Mouse (Mus musculus): ENCODE results near the gene Rbms3. TPM values are rescaled to one million over a fixed set of nuclear protein-coding genes. Genes with fewer than 3 reads are reported as not detected.

The Rbms3 gene
- total and polyA plus RNA-seq, 2 experiments, result 2.4 to 4.0 TPM

- no peaks in the 10 kb centered on the region for H3K36me3 ChIP-seq (ENCODE audit: control insufficient read depth, insufficient read depth, low read length)
- H3K79me2 ChIP-seq (ENCODE audit: control insufficient read depth, insufficient read depth, low read length), result no peaks in the 10 kb centered on the region
- no peak overlapping the region for H3K27ac ChIP-seq (replicated peaks; ENCODE audit: insufficient read depth, low read depth, low read length)
- H3K27me3 ChIP-seq (ENCODE audit: control insufficient read depth, insufficient read depth, low read length), result no peaks in the 10 kb centered on the region
- H3K9ac ChIP-seq (ENCODE audit: low read depth, low read length), result no peak overlapping the region
- H3K4me1 ChIP-seq (ENCODE audit: control insufficient read depth, insufficient read depth, low read length), result no peaks in the 10 kb centered on the region
- TF ChIP-seq POLR2A (IDR thresholded peaks at IDR 0.05; ENCODE audit: extremely low read depth, insufficient read depth, low read length) (no peak), CTCF (IDR thresholded peaks at IDR 0.05; ENCODE audit: low read depth, low read length) (no peak)
- DNase-seq (ENCODE audit: extremely low read depth, low read depth, low spot score), result no peak
- no peak overlapping the region for H3K4me3 ChIP-seq (ENCODE audit: insufficient read depth, low read depth, low read length)
Observed at GRCm38 (mm10) chr9:117309809-117310208, 319.9 kb downstream of the Rbms3 start.

- WGBS, result 86% methylated on average over 7 of the region's 7 CpGs
- H3K27me3 ChIP-seq (ENCODE audit: control insufficient read depth, insufficient read depth, low read length), result no peaks in the 10 kb centered on the region
- H3K27ac ChIP-seq (replicated peaks; ENCODE audit: insufficient read depth, low read depth, low read length), result no peak overlapping the region
Observed at GRCm38 (mm10) chr9:117298991-117299390, 330.7 kb downstream of the Rbms3 start.

GRCm38 (mm10) chr9:117297662-117298531, 331.8 kb downstream of the Rbms3 start:
- 79% methylated on average over 15 of the region's 15 CpGs for WGBS
- Histone ChIP-seq H3K4me1 (ENCODE audit: control insufficient read depth, insufficient read depth, low read length) (no peaks in the 10 kb centered on the region), H3K4me3 (ENCODE audit: insufficient read depth, low read depth, low read length) (no peak overlapping the region), H3K36me3 (ENCODE audit: control insufficient read depth, insufficient read depth, low read length) (no peaks in the 10 kb centered on the region), H3K79me2 (ENCODE audit: control insufficient read depth, insufficient read depth, low read length) (no peaks in the 10 kb centered on the region), H3K9ac (ENCODE audit: low read depth, low read length) (no peak overlapping the region), H3K27ac (replicated peaks; ENCODE audit: insufficient read depth, low read depth, low read length) (no peak overlapping the region), H3K27me3 (ENCODE audit: control insufficient read depth, insufficient read depth, low read length) (no peaks in the 10 kb centered on the region)
- DNase-seq (ENCODE audit: extremely low read depth, low read depth, low spot score), result no peak
- TF ChIP-seq POLR2A (IDR thresholded peaks at IDR 0.05; ENCODE audit: extremely low read depth, insufficient read depth, low read length) (no peak), CTCF (IDR thresholded peaks at IDR 0.05; ENCODE audit: low read depth, low read length) (no peak)

More at GRCm38 (mm10) chr9:117298991-117299390, 330.7 kb downstream of the Rbms3 start:
- Histone ChIP-seq H3K4me1 (ENCODE audit: control insufficient read depth, insufficient read depth, low read length) (no peaks in the 10 kb centered on the region), H3K4me3 (ENCODE audit: insufficient read depth, low read depth, low read length) (no peak overlapping the region), H3K9ac (ENCODE audit: low read depth, low read length) (no peak overlapping the region), H3K79me2 (ENCODE audit: control insufficient read depth, insufficient read depth, low read length) (no peaks in the 10 kb centered on the region), H3K36me3 (ENCODE audit: control insufficient read depth, insufficient read depth, low read length) (no peaks in the 10 kb centered on the region)
- TF ChIP-seq POLR2A (IDR thresholded peaks at IDR 0.05; ENCODE audit: extremely low read depth, insufficient read depth, low read length) (no peak), CTCF (IDR thresholded peaks at IDR 0.05; ENCODE audit: low read depth, low read length) (no peak)
- DNase-seq (ENCODE audit: extremely low read depth, low read depth, low spot score), result no peak

- Histone ChIP-seq H3K27ac (replicated peaks; ENCODE audit: insufficient read depth, low read depth, low read length) (no peak overlapping the region), H3K27me3 (ENCODE audit: control insufficient read depth, insufficient read depth, low read length) (no peaks in the 10 kb centered on the region), H3K9ac (ENCODE audit: low read depth, low read length) (no peak overlapping the region), H3K4me1 (ENCODE audit: control insufficient read depth, insufficient read depth, low read length) (no peaks in the 10 kb centered on the region), H3K79me2 (ENCODE audit: control insufficient read depth, insufficient read depth, low read length) (no peaks in the 10 kb centered on the region), H3K36me3 (ENCODE audit: control insufficient read depth, insufficient read depth, low read length) (no peaks in the 10 kb centered on the region), H3K4me3 (ENCODE audit: insufficient read depth, low read depth, low read length) (no peak overlapping the region)
- no peak for TF ChIP-seq POLR2A (IDR thresholded peaks at IDR 0.05; ENCODE audit: extremely low read depth, insufficient read depth, low read length)
- TF ChIP-seq CTCF (IDR thresholded peaks at IDR 0.05; ENCODE audit: low read depth, low read length), result no peak
- peak; percentile 24 for DNase-seq (ENCODE audit: extremely low read depth, low read depth, low spot score)
- WGBS, result 81% methylated on average over 15 of the region's 15 CpGs
Observed at GRCm38 (mm10) chr9:117291066-117291850, 338.5 kb downstream of the Rbms3 start.

GRCm38 (mm10) chr9:117274846-117275245, 354.9 kb downstream of the Rbms3 start:
- Histone ChIP-seq H3K79me2 (ENCODE audit: control insufficient read depth, insufficient read depth, low read length) (no peaks in the 10 kb centered on the region), H3K9ac (ENCODE audit: low read depth, low read length) (no peak overlapping the region), H3K4me3 (ENCODE audit: insufficient read depth, low read depth, low read length) (no peak overlapping the region), H3K27ac (replicated peaks; ENCODE audit: insufficient read depth, low read depth, low read length) (no peak overlapping the region), H3K4me1 (ENCODE audit: control insufficient read depth, insufficient read depth, low read length) (no peaks in the 10 kb centered on the region), H3K36me3 (ENCODE audit: control insufficient read depth, insufficient read depth, low read length) (no peaks in the 10 kb centered on the region), H3K27me3 (ENCODE audit: control insufficient read depth, insufficient read depth, low read length) (no peaks in the 10 kb centered on the region)
- no peak for DNase-seq (ENCODE audit: extremely low read depth, low read depth, low spot score)
- 83% methylated on average over 12 of the region's 12 CpGs for WGBS
- TF ChIP-seq CTCF (IDR thresholded peaks at IDR 0.05; ENCODE audit: low read depth, low read length) (no peak), POLR2A (IDR thresholded peaks at IDR 0.05; ENCODE audit: extremely low read depth, insufficient read depth, low read length) (no peak)

Data from liver, adult 2 months (tissue).